Mouse (Mus musculus) skeletal muscle tissue, adult 2 months (tissue): ENCODE data around the gene Oas3.
"Not testable (repeated sequence)": the region's sequence is repeated elsewhere in the genome, so short reads cannot be mapped to it uniquely, and the experiment has no call there.

ENCODE experiments used
- DNase-seq: peaks from one replicate; pipeline ENCODE4 v3.0.0-alpha.2; 2012; ENCODE audit warnings: low read depth, low spot score

The Oas3 gene

DNA sequence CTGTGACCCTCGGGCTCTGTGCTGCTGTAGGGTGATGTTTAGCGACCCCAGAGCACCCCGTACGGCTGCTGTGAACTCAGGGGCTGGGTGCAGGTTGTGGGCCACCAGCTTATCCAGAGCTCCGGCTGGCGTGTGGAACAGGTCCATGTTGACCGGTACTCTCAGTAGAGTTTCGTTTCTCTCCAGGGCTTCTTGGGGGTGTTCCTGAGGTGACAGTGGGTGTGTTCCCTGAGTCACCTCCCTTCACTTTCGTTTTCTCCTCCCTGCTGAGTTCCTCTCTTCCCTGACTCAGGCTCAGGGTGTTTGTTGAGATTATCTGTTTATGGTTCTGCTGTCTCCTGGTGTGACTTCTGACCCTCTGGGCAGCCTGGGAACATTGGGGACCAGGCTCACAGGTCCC lies at the start of gene Oas3:
Oas3 (minus strand) TSS at position 184 of the 400 bp plus-strand sequence.
- DNase-seq = no peak

DNA sequence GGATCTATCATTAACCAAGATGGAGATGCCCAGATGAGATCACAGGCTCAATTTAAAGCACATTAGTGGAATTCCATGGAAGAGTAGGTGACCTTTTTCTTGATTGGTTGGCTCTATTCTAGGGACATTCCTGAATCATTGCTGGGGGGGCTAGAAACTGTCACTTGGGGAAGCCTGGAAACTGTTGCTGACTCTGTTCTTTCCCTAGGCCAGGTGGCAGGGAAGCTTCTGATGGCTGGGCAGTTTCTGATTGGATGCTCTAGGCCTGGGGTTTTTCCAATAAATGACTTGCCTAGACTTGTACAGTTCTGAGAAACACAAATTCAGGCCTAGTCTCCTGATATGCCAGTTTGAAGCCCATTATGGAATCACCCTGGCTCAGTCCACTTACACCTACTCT lies 41.5 kb upstream of the Oas3 start:
- no peak for DNase-seq

GRCm38 (mm10) chr5:120815949-120816348 lies 38.5 kb upstream of the Oas3 start:
- no peak for DNase-seq

GRCm38 (mm10) chr5:120813023-120813422 lies 35.6 kb upstream of the Oas3 start:
- no peak for DNase-seq

- DNase-seq = peak; percentile 82
Measured at GRCm38 (mm10) chr5:120811951-120812819, 34.7 kb upstream of the Oas3 start, which contains the start of gene Oas1c. Gene Oas1c (minus strand): TSS chr5:120812514.

DNA sequence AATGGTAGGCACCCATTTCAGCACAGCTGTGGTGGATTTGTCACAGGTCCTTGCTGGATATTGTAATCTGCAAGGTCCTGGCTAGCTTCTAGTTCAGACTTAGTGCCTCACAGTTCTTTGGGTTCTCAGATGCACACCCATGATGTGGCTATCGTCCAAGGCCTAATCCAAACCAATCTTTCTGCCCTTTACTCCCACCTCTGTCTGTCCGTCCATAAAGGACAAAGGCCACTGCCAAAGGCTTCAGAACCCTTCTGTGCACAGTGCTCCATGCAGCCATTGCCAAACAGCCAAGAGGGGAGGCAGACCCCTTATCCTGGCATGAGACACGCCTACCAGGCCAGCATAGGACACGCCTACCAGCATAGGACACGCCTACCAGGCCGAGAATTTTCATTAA lies 31.7 kb upstream of the Oas3 start:
- no peak for DNase-seq

- DNase-seq = peak; percentile 30
Measured at GRCm38 (mm10) chr5:120806458-120806857, 29.0 kb upstream of the Oas3 start.

GRCm38 (mm10) chr5:120803596-120803995 lies 26.1 kb upstream of the Oas3 start:
- no peak for DNase-seq

GRCm38 (mm10) chr5:120798943-120799342 lies 21.5 kb upstream of the Oas3 start:
- DNase-seq = not testable (repeated sequence)

- not testable (repeated sequence) for DNase-seq
Measured at GRCm38 (mm10) chr5:120798147-120798546, 20.7 kb upstream of the Oas3 start.

DNA sequence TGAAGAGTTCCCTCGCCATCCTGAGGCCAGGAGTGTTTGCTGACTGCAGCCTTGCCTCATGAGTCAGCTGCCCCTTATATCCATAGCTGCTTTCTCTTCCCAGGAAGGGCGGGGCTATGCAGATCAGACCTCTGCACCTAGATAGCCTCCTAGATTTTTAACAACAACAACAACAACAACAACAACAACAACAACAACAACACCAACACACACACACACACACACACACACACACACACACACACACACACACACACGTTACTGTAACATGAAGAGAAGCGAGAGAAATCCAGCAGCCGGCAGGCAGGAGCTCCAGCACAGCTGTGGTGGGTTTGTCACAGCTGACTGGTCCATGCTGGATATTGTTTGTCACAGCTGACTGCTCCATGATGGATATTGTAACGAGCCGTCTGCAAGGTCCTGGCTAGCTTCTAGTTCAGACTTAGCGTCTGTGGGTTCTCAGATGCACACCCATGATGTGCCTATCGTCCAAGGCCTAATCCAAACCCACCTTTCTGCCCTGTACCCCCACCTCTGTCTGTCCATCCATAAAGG lies 18.1 kb upstream of the Oas3 start, which contains the start of gene Oas1e:
Oas1e (minus strand) TSS at position 51 of the 555 bp plus-strand sequence.
- not testable (repeated sequence) for DNase-seq

DNA sequence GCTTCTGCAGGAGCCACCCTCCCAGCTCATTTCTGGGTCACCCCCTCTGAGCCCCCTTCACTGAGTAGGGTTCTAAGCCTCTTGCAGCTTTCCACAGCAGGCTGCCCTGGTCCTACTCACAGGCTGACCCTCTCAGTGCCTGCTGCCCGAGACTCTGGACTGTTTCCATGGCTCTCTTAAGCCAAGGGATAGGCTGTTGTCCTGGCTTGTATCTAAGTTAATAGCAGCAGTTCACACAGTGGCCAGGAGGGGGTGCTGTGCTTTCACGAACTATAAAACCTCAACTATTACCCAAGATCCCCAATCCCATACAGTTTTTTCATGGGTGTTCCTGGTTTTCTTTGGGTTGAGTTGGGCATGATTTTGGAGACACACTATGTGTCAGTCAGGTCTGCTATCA lies 15.6 kb upstream of the Oas3 start:
- DNase-seq = no peak

DNA sequence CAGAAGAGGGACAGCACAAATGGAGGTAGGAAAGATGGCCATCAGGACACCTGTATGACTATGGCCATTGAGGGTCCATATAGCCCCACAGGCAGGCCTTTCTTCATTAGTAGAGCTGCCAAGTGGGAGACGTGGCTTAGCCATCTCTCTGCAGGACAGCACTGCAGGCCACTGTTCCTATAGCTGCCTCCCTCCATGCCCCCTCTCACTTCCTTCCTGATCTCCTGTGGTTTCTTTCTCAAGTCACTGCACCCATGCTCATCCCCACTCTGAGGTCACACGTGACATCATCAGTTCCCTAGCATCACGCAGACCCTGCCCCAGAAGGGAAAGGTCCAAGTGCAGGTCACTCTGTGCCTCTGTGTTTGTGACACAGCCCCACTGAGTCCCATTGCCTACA lies 9.6 kb upstream of the Oas3 start:
- no peak for DNase-seq

DNA sequence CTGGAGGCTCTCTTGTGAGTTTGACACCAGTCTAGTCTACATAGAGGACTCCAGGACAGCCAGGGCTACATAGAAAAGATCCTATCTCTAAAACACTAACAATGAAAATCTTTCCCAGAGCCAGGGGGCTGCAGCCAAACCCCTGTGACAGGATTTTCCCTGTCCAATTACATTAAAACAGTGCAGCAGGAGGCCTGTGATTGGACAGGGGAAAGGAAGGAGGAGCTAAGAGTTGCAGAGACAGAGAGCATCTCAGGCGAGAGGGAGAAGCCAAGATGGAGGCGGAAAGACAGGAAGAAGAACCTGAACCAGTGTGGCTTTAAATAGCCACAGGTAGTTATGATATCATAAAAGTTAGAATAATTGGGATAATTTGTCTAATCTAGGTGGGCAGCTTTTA lies 5.0 kb upstream of the Oas3 start:
- no peak for DNase-seq

- DNase-seq = no peak
Measured at GRCm38 (mm10) chr5:120781646-120782045, 4.2 kb upstream of the Oas3 start.

GRCm38 (mm10) chr5:120779922-120780321 lies 2.5 kb upstream of the Oas3 start:
- DNase-seq = no peak

- no peak for DNase-seq
Measured at GRCm38 (mm10) chr5:120778941-120779340, 1.5 kb upstream of the Oas3 start.

GRCm38 (mm10) chr5:120776801-120777200 lies 660 bp downstream of the Oas3 start:
- DNase-seq = no peak

DNA sequence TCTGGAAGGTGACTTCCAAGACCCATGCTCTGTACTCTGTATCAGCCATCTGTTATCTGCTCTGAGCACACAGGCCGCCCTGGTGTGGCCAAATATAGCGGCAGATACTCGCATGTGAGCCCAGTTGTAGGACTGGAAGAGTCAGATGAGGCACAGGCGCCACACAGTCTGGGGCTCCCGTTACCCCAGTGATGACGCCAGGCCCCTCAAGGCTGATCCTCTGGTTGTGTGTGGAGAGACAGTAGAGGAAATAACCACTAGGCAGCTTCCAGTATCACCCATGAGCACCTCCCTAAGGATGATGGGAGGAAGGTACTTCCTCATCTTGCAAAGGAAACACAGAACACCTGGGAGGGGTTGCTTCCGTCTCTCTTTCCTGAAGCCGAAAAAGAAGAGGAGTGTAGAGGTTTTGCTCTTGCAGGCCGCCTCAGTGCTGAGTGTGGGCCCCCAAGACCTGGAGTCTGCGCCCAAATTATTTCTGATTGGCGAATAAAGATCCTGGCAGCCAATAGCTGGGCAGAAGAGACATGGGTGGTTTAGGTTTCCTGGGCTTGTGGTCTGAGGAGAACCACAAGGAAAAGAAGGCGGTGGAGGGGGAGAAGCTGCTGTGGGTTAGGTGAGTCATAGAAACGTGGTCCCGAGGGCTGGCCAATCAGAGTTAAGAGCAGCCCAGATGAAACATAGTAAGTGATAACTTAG lies 2.0 kb downstream of the Oas3 start:
- no peak for DNase-seq

DNA sequence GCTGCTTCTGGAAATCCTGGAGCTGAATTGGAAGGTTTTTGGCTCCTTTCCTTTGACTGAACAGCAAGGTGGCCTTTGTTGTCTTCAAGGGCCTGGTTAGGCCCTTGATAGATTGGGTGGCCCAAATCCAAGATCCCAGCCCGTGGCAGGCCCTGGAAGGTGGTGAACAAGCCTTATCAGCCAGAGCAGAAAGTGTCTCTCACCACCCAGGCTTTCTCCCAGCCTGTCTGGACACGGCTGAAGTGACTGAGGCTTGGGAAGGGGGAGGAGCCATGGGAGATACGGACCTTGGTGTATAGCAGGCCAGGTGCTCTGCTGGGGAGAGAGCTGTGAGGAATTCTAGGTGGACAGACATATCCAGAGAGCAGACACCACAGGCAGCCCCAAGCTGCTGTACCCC lies 8.1 kb downstream of the Oas3 start:
- no peak for DNase-seq

DNA sequence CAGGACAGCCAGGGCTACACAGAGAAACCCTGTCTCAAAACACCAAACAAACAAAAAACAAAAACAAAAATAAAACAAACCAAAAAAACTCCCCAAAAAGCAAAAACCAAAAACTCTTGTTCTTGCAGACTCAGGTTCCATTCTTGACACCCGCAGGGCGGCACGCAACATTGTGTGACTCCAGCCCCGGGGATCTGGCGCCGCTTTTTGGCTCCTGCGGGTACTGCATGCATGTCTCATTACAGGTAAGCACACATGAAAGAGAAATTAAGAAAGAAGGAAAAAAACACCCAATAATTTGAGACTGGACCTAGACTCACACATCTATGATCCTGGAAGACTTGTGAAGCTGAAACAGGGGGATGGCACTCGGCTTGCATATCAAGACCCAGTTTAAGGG lies 12.5 kb downstream of the Oas3 start:
- DNase-seq = no peak

DNA sequence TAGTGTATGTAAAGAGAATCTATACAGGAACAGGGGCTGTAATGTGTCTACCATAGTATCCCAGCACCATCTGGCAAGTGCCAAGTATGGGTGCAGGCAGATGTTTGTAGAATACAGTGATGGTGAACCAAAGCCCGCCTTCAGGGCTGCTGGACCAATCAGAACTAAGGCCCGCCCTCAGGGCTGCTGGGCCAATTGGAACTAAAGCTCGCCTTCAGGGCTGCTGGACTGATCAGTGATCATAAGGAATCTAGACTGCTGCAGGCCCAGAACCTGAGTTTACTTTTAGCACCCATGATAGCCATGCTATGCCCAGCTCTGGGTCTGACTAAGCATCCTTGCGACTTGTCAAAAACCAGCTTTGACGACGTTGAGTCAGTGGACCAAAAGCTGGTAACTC lies 15.6 kb downstream of the Oas3 start:
- no peak for DNase-seq
